Mouse (Mus musculus) liver, postnatal 0 days (tissue): Measurements from ENCODE around the gene Aurkaip1.
"Not testable (repeated sequence)": the region's sequence is repeated elsewhere in the genome, so short reads cannot be mapped to it uniquely, and the experiment has no call there.

Experiments
- CTCF ChIP-seq: sonication (generic); IDR thresholded peaks from 2 replicates; pipeline ENCODE4 v1.5.1; 2016; ENCODE audit warnings: antibody characterized with exemption, low read depth
- EP300 ChIP-seq: IDR thresholded peaks from 2 replicates; pipeline ENCODE4 v1.6.1; 2016; ENCODE audit warnings: antibody characterized with exemption, low read depth, mild to moderate bottlenecking

DNA sequence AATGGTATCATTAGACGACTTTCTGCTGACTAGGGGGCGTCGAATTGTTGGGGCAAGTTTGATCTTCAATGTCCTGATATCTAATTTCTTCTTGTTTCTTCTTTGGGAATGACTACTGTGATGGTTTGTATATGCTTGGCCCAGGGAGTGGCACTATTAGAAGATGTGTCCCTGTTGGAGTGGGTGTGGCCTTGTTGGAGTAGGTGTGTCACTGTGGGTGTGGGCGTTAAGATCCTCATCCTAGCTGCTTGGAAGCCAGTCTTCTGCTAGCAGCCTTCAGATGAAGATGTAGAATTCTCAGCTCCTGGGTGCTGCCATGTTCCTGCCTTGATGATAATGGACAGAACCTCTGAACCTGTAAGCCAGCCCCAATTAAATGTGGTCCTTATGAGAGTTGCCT lies 42.2 kb upstream of the Aurkaip1 start:
- TF ChIP-seq CTCF, EP300: not testable (repeated sequence)
